Mouse (Mus musculus) forebrain, embryonic 15.5 days (tissue): Measurements from ENCODE around the gene Hinfp. TPM values are rescaled to one million over a fixed set of nuclear protein-coding genes. Genes with fewer than 3 reads are reported as not detected.
A peak's percentile ranks its signal among the peaks of the same experiment; 100 is the strongest.

Experiments
- ATAC-seq: fragments of 200-750 bp; cut with Nextera tagmentation; replicated peaks from 2 replicates; pipeline ENCODE4 v1.8.0; 2017; ENCODE audit warnings: mild to moderate bottlenecking, moderate TSS enrichment, moderate library complexity
- H3K27ac ChIP-seq: fragments of 300-500 bp; sonication (generic); replicated peaks from 2 replicates; pipeline ENCODE4 v1.5.1; 2015; ENCODE audit warnings: mild to moderate bottlenecking, inconsistent platforms
- H3K27me3 ChIP-seq: fragments of 300-500 bp; sonication (generic); 2 replicates; pipeline ENCODE4 v1.6.1; 2015; ENCODE audit warnings: inconsistent platforms
- H3K36me3 ChIP-seq: fragments of 300-500 bp; sonication (generic); 2 replicates; pipeline ENCODE4 v1.6.1; 2015; ENCODE audit warnings: mild to moderate bottlenecking, inconsistent platforms
- H3K4me1 ChIP-seq: fragments of 300-500 bp; sonication (generic); 2 replicates; pipeline ENCODE4 v1.6.1; 2015; ENCODE audit warnings: inconsistent platforms
- H3K4me2 ChIP-seq: fragments of 300-500 bp; sonication (generic); replicated peaks from 2 replicates; pipeline ENCODE4 v1.6.1; 2015; ENCODE audit warnings: mild to moderate bottlenecking, inconsistent platforms
- H3K4me3 ChIP-seq: fragments of 300-500 bp; sonication (generic); 2 replicates; pipeline ENCODE4 v1.5.1; 2015; ENCODE audit warnings: mild to moderate bottlenecking, inconsistent platforms
- H3K9ac ChIP-seq: fragments of 300-500 bp; sonication (generic); replicated peaks from 2 replicates; pipeline ENCODE4 v1.6.1; 2015; ENCODE audit warnings: mild to moderate bottlenecking, inconsistent platforms
- H3K9me3 ChIP-seq: fragments of 300-500 bp; sonication (generic); 2 replicates; pipeline ENCODE4 v1.6.1; 2016; ENCODE audit warnings: inconsistent platforms
- WGBS: fragments of 180-500 bp; shearing (Covaris S2); methylation state at CpG from one replicate; pipeline ENCODE4 v1.1.7; 2015; ENCODE audit warnings: mixed read lengths; 5-methylcytosine and 5-hydroxymethylcytosine counted together
- polyA plus RNA-seq: library from polyadenylated mRNA; unstranded; fragments of >200 nt; fragmentation: Nextera tagmentation; extraction: Ambion mirVana; gene quantifications from 2 replicates; pipeline ENCODE4 v1.2.1, GENCODE M21; 2015

The Hinfp gene
- polyA plus RNA-seq, 1 experiment from 2014 or later = 35.4 TPM

DNA sequence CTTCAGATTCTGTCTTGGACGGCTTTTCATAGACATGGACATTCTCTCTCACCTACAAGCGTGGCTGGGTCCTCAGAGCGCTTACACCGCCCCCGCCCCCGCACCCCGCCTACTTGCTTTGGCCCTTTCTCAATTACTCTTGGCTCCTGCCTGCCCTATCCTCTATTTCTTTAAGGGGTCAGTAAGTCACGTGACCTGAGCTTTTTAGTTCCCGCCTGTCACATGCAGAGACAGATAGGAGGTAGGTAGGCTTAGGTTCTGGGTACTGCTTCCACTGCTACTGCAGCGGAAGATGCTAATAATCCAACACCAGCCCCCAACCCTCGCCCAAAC is 16.5 kb downstream of the Hinfp start:
- H3K4me1 ChIP-seq = peaks cover 23% of the 10 kb centered on the region
- 0 out of 2 replicates have a peak overlapping the region, but pooled peaks have one; percentile 43 for H3K27ac ChIP-seq
- peak overlapping the region; percentile 95 for H3K4me2 ChIP-seq
- ATAC-seq = no peak
- 5% methylated on average over 11 of the region's 11 CpGs for WGBS
- no peaks in the 10 kb centered on the region for H3K27me3 ChIP-seq
- peaks cover 26% of the 10 kb centered on the region for H3K36me3 ChIP-seq
- peak overlapping the region; percentile 62 for H3K4me3 ChIP-seq
- H3K9ac ChIP-seq = peak overlapping the region; percentile 86
- no peaks in the 10 kb centered on the region for H3K9me3 ChIP-seq

GRCm38 (mm10) chr9:44288076-44288958 is 17.2 kb downstream of the Hinfp start, which contains the start of gene Abcg4:
Gene Abcg4 (minus strand): TSS chr9:44288615.
- H3K4me3 ChIP-seq = peak within 1 kb of the TSS; percentile 62
- WGBS = under 1% methylated on average over 38 of the region's 38 CpGs
- H3K27me3 ChIP-seq = no peaks in the 10 kb centered on the region
- peak; percentile 62 for ATAC-seq
- H3K9me3 ChIP-seq = no peaks in the 10 kb centered on the region
- peaks cover 23% of the 10 kb centered on the region for H3K4me1 ChIP-seq
- H3K36me3 ChIP-seq = peaks cover 20% of the 10 kb centered on the region
- peak within 1 kb of the TSS; percentile 86 for H3K9ac ChIP-seq
- H3K27ac ChIP-seq = peak within 1 kb of the TSS; percentile 43
- H3K4me2 ChIP-seq = peak within 1 kb of the TSS; percentile 95

- Histone ChIP-seq H3K9ac (peak overlapping the region; percentile 86), H3K9me3 (no peaks in the 10 kb centered on the region), H3K27me3 (no peaks in the 10 kb centered on the region), H3K4me3 (peak overlapping the region; percentile 62), H3K4me1 (peaks cover 23% of the 10 kb centered on the region), H3K27ac (peak overlapping the region; percentile 43), H3K36me3 (peaks cover 14% of the 10 kb centered on the region), H3K4me2 (peak overlapping the region; percentile 95)
- ATAC-seq = peak; percentile 66
- 1% methylated on average over 47 of the region's 47 CpGs for WGBS
Measured at GRCm38 (mm10) chr9:44287401-44288075, 17.9 kb downstream of the Hinfp start.

DNA sequence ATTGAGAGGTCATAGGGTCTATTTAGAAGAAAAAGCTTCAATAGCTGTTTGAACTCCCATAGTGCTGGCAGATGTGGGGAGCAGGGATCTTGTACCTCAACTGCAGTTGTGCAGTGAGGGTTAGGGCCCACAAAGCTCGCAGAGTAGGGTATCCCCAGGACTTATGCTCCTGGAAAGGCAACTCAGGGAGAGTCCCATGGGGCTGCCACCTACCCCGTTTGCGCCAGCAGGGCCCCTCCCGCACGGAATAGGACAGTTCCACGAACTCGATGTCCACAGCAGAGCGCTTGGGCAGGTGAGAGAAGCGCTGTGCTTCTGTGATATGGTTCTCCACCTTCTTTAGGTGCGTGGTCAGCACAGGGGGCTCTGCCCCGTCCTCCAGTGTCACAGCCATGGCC is 18.5 kb downstream of the Hinfp start:
- Histone ChIP-seq H3K4me2 (peak overlapping the region; percentile 95), H3K9ac (peak overlapping the region; percentile 86), H3K36me3 (peaks cover 10% of the 10 kb centered on the region; the same call in 1 of the 2 replicates), H3K27me3 (no peaks in the 10 kb centered on the region), H3K9me3 (no peaks in the 10 kb centered on the region), H3K4me3 (peak overlapping the region; percentile 62), H3K27ac (peak overlapping the region; percentile 43), H3K4me1 (peaks cover 23% of the 10 kb centered on the region)
- 5% methylated on average over 11 of the region's 11 CpGs for WGBS
- no peak for ATAC-seq

GRCm38 (mm10) chr9:44286256-44286850 is 19.1 kb downstream of the Hinfp start:
- ATAC-seq = no peak
- 9% methylated on average over 6 of the region's 6 CpGs for WGBS
- H3K27ac ChIP-seq = no peak overlapping the region

GRCm38 (mm10) chr9:44283183-44283582 is 22.3 kb downstream of the Hinfp start:
- Histone ChIP-seq H3K27ac (no peak overlapping the region), H3K4me1 (peaks cover 12% of the 10 kb centered on the region), H3K36me3 (peaks cover 25% of the 10 kb centered on the region; the same call in 1 of the 2 replicates), H3K9ac (no peak overlapping the region), H3K4me2 (no peak overlapping the region), H3K4me3 (no peak overlapping the region), H3K9me3 (no peaks in the 10 kb centered on the region), H3K27me3 (no peaks in the 10 kb centered on the region)
- 80% methylated on average over 5 of the region's 5 CpGs for WGBS
- ATAC-seq = no peak

More at GRCm38 (mm10) chr9:44286256-44286850, 19.1 kb downstream of the Hinfp start:
- H3K4me2 ChIP-seq = peak overlapping the region; percentile 95
- no peaks in the 10 kb centered on the region for H3K9me3 ChIP-seq
- no peak overlapping the region; the same call in 1 of the 2 replicates for H3K9ac ChIP-seq
- no peaks in the 10 kb centered on the region for H3K27me3 ChIP-seq
- peaks cover 23% of the 10 kb centered on the region for H3K4me1 ChIP-seq
- H3K4me3 ChIP-seq = peak overlapping the region; percentile 62
- H3K36me3 ChIP-seq = peaks cover 7% of the 10 kb centered on the region

GRCm38 (mm10) chr9:44269973-44270372 is 35.5 kb downstream of the Hinfp start:
- ATAC-seq = no peak
- H3K9ac ChIP-seq = no peak overlapping the region
- H3K36me3 ChIP-seq = peaks cover 15% of the 10 kb centered on the region
- no peaks in the 10 kb centered on the region for H3K27me3 ChIP-seq
- H3K4me3 ChIP-seq = no peak overlapping the region
- H3K4me2 ChIP-seq = no peak overlapping the region
- peaks cover 19% of the 10 kb centered on the region for H3K4me1 ChIP-seq
- 85% methylated on average over 4 of the region's 4 CpGs for WGBS
- no peak overlapping the region for H3K27ac ChIP-seq
- no peaks in the 10 kb centered on the region for H3K9me3 ChIP-seq

DNA sequence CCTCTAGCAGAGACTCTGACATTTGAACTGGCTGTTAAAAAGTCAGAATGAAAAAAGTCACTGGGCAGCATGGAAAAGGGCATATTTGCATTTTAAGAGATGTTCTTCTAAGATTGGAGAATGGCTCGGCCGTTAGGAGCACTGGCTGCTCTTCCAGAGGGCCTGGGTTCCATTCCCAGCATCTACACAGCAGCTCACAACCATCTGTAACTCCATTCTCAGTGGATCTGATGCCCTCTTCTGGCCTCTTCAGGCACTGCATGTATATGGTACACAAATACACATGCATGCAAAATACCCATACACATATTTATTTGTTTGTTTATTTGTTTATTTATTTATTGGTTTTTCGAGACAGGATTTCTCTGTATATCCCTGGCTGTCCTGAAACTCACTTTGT is 36.4 kb downstream of the Hinfp start:
- H3K27ac ChIP-seq = no peak overlapping the region
- no peak overlapping the region for H3K9ac ChIP-seq
- peaks cover 19% of the 10 kb centered on the region for H3K4me1 ChIP-seq
- no peak overlapping the region for H3K4me2 ChIP-seq
- no peaks in the 10 kb centered on the region for H3K9me3 ChIP-seq
- WGBS = 91% methylated on average over 3 of the region's 3 CpGs
- peaks cover 8% of the 10 kb centered on the region; the same call in 1 of the 2 replicates for H3K36me3 ChIP-seq
- no peak overlapping the region for H3K4me3 ChIP-seq
- ATAC-seq = no peak
- H3K27me3 ChIP-seq = no peaks in the 10 kb centered on the region

DNA sequence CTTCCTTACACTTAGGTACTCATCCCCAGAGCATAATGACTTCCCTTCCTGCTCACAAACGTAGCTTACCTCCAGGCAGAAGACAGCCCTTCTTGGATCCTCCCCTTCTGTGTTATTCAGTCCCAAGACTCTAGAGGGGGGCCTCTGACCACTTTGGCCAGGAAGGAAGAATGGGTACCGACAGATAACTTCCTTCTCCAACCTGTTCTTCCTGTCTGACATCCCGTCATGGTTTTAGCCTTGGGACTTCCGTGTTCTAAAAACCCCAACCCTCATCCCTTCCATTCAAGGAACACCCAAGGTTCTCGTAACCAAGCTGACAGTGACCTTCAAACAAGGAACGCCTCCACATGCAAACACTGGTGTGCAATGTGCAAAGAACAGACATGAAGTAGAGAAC is 37.0 kb downstream of the Hinfp start, which contains the start of gene Nlrx1:
Nlrx1 (minus strand) TSS at position 168 of the 400 bp plus-strand sequence.
- peak within 1 kb of the TSS; percentile 72 for H3K27ac ChIP-seq
- H3K9ac ChIP-seq = peak within 1 kb of the TSS; percentile 69
- H3K4me3 ChIP-seq = peak within 1 kb of the TSS; percentile 45
- ATAC-seq = no peak
- H3K4me2 ChIP-seq = peak within 1 kb of the TSS; percentile 76
- peaks cover 19% of the 10 kb centered on the region for H3K4me1 ChIP-seq
- peaks cover 3% of the 10 kb centered on the region; the same call in 1 of the 2 replicates for H3K36me3 ChIP-seq
- no peaks in the 10 kb centered on the region for H3K9me3 ChIP-seq
- no peaks in the 10 kb centered on the region for H3K27me3 ChIP-seq
- WGBS = 90% methylated on average over 6 of the region's 6 CpGs

GRCm38 (mm10) chr9:44268027-44268360 is 37.5 kb downstream of the Hinfp start:
- Histone ChIP-seq H3K36me3 (no peaks in the 10 kb centered on the region), H3K4me3 (peak overlapping the region; percentile 45), H3K27ac (peak overlapping the region; percentile 72), H3K4me1 (peaks cover 19% of the 10 kb centered on the region), H3K27me3 (no peaks in the 10 kb centered on the region), H3K9ac (peak overlapping the region; percentile 69), H3K9me3 (no peaks in the 10 kb centered on the region), H3K4me2 (peak overlapping the region; percentile 76)
- 5% methylated on average over 27 of the region's 28 CpGs for WGBS
- peak; percentile 86 for ATAC-seq

DNA sequence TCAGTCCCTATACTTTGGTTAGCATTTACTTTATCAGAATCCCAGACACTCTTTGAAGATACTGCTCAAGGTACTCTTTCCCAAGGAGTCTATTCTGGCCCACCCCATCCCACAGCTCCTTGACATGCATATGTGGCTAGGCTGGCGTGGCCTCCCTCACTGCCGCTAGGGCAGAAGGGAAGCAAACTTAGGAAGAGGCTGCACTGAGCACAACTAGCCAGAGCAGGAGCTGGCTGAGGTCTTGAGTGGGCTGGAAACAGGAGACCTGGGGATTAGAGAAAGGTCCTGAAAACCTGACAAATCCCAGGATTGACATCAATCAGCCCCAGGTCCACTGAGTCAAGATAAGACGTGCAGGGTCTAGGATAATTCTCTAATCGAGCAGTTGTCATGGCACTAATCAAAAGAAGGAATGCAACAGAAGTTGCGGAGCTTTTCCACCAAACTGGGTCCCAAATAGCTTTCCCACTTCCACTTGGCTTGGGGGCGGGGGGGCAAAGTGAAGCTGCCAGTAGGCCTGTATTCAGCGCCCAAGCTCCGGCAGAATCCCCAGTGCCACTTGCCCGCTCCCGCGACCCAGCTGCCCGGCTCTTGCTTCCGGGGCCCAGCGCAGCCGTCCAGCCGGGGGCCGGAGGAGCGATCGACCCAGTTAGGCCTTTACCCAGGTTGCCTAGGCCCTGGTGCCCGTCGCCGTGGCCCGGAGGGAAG is 38.0 kb downstream of the Hinfp start:
- 5% methylated on average over 22 of the region's 23 CpGs for WGBS
- Histone ChIP-seq H3K27me3 (no peaks in the 10 kb centered on the region), H3K9me3 (no peaks in the 10 kb centered on the region), H3K4me3 (peak overlapping the region; percentile 45), H3K27ac (peak overlapping the region; percentile 72), H3K9ac (peak overlapping the region; percentile 69), H3K36me3 (no peaks in the 10 kb centered on the region), H3K4me2 (peak overlapping the region; percentile 76), H3K4me1 (peaks cover 19% of the 10 kb centered on the region)
- peak; percentile 45 for ATAC-seq
